Mouse (Mus musculus): ENCODE measurements around the gene Rras. TPM values are rescaled to one million over a fixed set of nuclear protein-coding genes. Genes with fewer than 3 reads are reported as not detected.

The Rras gene
- total and polyA plus RNA-seq, 2 experiments from 2014 or later: 4.2 to 13.1 TPM

- 0 out of 2 replicates have a peak overlapping the region, but pooled peaks have one; percentile 22 for H3K9ac ChIP-seq
- DNase-seq (no peak), ATAC-seq (peak; percentile 17; the same call in 1 of the 2 replicates)
- no peak for TF ChIP-seq CTCF (IDR thresholded peaks at IDR 0.05; ENCODE audit: low read depth)
- no peak overlapping the region for H3K4me3 ChIP-seq (ENCODE audit: low read depth, low read length)
- H3K9me3 ChIP-seq (ENCODE audit: low read length): no peaks in the 10 kb centered on the region
- no peak overlapping the region for H3K4me2 ChIP-seq (ENCODE audit: low read depth)
- peaks cover 41% of the 10 kb centered on the region for H3K36me3 ChIP-seq (ENCODE audit: insufficient read depth)
- H3K27ac ChIP-seq (ENCODE audit: low read depth, low read length): peak overlapping the region; percentile 9; the same call in 1 of the 2 replicates
- H3K4me1 ChIP-seq (ENCODE audit: insufficient read depth): no peaks in the 10 kb centered on the region
- H3K27me3 ChIP-seq (ENCODE audit: insufficient read depth, low read length): no peaks in the 10 kb centered on the region
- WGBS: 63% methylated on average over 8 of the region's 8 CpGs
Observed at GRCm38 (mm10) chr7:45025601-45026220, 8.0 kb downstream of the Rras start.

DNA sequence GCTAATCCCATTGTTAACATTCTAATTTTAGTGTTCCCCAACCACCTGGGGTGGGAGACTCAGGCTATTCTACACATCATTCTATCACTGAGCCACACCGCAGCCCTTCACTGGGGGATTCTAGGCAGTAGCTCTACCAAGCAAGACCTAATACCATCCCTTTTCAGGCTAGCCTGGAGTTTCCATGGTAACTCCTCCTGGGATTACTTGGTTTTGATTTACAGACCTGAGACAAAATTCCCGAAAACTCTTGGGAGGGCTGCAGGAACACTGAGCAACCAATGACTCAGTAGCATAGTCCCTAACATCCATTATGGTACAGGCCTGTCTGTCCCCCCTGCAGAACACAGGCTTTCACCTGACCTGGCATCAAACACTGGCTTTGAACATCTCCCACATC, 8.5 kb downstream of the Rras start:
- H3K36me3 ChIP-seq (ENCODE audit: insufficient read depth): peaks cover 46% of the 10 kb centered on the region
- no peak overlapping the region for H3K4me3 ChIP-seq (ENCODE audit: low read depth, low read length)
- no peak overlapping the region for H3K9ac ChIP-seq
- no peaks in the 10 kb centered on the region for H3K4me1 ChIP-seq (ENCODE audit: insufficient read depth)
- TF ChIP-seq CTCF (IDR thresholded peaks at IDR 0.05; ENCODE audit: low read depth): no peak
- H3K27ac ChIP-seq (ENCODE audit: low read depth, low read length): 0 out of 2 replicates have a peak overlapping the region, but pooled peaks have one; percentile 9
- peak; percentile 21 for ATAC-seq
- peak; percentile 11 for DNase-seq
- no peaks in the 10 kb centered on the region for H3K9me3 ChIP-seq (ENCODE audit: low read length)
- WGBS: 60% methylated on average over 2 of the region's 2 CpGs
- no peak overlapping the region for H3K4me2 ChIP-seq (ENCODE audit: low read depth)
- no peaks in the 10 kb centered on the region for H3K27me3 ChIP-seq (ENCODE audit: insufficient read depth, low read length)

DNA sequence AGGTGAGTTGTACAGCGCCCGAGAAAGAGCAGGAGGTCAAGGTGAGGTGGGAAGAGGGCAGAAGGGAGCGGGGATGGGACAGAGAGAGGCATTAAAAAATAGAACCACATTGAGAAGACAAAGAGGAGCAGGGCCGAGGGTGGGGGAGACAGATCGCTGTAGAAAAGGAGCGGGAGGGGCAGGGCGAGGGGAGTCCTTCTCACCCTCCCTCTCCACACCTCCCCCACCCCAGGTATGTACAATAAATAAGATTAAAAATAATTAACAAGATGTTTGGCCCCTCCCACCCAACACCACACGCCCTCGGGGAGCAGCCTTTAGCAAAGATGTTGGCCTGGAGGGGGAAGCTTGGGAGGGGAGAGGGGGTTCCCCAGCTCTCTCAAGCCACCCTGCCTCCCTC, 10.0 kb downstream of the Rras start:
- WGBS: 94% methylated on average over 9 of the region's 9 CpGs
- Histone ChIP-seq H3K36me3 (ENCODE audit: insufficient read depth) (peaks cover 61% of the 10 kb centered on the region), H3K9me3 (ENCODE audit: low read length) (no peaks in the 10 kb centered on the region), H3K4me1 (ENCODE audit: insufficient read depth) (no peaks in the 10 kb centered on the region), H3K4me3 (ENCODE audit: low read depth, low read length) (no peak overlapping the region), H3K4me2 (ENCODE audit: low read depth) (no peak overlapping the region), H3K27ac (ENCODE audit: low read depth, low read length) (no peak overlapping the region), H3K9ac (no peak overlapping the region), H3K27me3 (ENCODE audit: insufficient read depth, low read length) (no peaks in the 10 kb centered on the region)
- no peak for TF ChIP-seq CTCF (IDR thresholded peaks at IDR 0.05; ENCODE audit: low read depth)
- DNase-seq (no peak), ATAC-seq (no peak)

- Histone ChIP-seq H3K36me3 (ENCODE audit: insufficient read depth) (peaks cover 66% of the 10 kb centered on the region), H3K4me2 (ENCODE audit: low read depth) (no peak overlapping the region), H3K9me3 (ENCODE audit: low read length) (no peaks in the 10 kb centered on the region), H3K27ac (ENCODE audit: low read depth, low read length) (no peak overlapping the region), H3K9ac (no peak overlapping the region), H3K4me1 (ENCODE audit: insufficient read depth) (no peaks in the 10 kb centered on the region), H3K4me3 (ENCODE audit: low read depth, low read length) (no peak overlapping the region), H3K27me3 (ENCODE audit: insufficient read depth, low read length) (no peaks in the 10 kb centered on the region)
- 93% methylated on average over 11 of the region's 11 CpGs for WGBS
- no peak for DNase-seq
- TF ChIP-seq CTCF (IDR thresholded peaks at IDR 0.05; ENCODE audit: low read depth): no peak
- no peak for ATAC-seq
Observed at GRCm38 (mm10) chr7:45028351-45028750, 10.6 kb downstream of the Rras start.

GRCm38 (mm10) chr7:45029995-45030394, 12.2 kb downstream of the Rras start:
- Histone ChIP-seq H3K27me3 (ENCODE audit: insufficient read depth, low read length) (no peaks in the 10 kb centered on the region), H3K9ac (no peak overlapping the region), H3K9me3 (ENCODE audit: low read length) (no peaks in the 10 kb centered on the region), H3K27ac (ENCODE audit: low read depth, low read length) (no peak overlapping the region), H3K4me3 (ENCODE audit: low read depth, low read length) (no peak overlapping the region), H3K36me3 (ENCODE audit: insufficient read depth) (peaks cover 82% of the 10 kb centered on the region), H3K4me1 (ENCODE audit: insufficient read depth) (no peaks in the 10 kb centered on the region), H3K4me2 (ENCODE audit: low read depth) (no peak overlapping the region)
- TF ChIP-seq CTCF (IDR thresholded peaks at IDR 0.05; ENCODE audit: low read depth): no peak
- WGBS: 94% methylated on average over 6 of the region's 6 CpGs
- ATAC-seq (no peak), DNase-seq (no peak)

GRCm38 (mm10) chr7:45030857-45031256, 13.1 kb downstream of the Rras start:
- ATAC-seq: no peak
- WGBS: 98% methylated on average over 8 of the region's 8 CpGs
- Histone ChIP-seq H3K4me1 (ENCODE audit: insufficient read depth) (no peaks in the 10 kb centered on the region), H3K9me3 (ENCODE audit: low read length) (no peaks in the 10 kb centered on the region), H3K27ac (ENCODE audit: low read depth, low read length) (no peak overlapping the region), H3K4me3 (ENCODE audit: low read depth, low read length) (no peak overlapping the region), H3K27me3 (ENCODE audit: insufficient read depth, low read length) (no peaks in the 10 kb centered on the region), H3K36me3 (ENCODE audit: insufficient read depth) (peaks cover 91% of the 10 kb centered on the region), H3K9ac (no peak overlapping the region), H3K4me2 (ENCODE audit: low read depth) (no peak overlapping the region)
- no peak for DNase-seq
- TF ChIP-seq CTCF (IDR thresholded peaks at IDR 0.05; ENCODE audit: low read depth): no peak

DNA sequence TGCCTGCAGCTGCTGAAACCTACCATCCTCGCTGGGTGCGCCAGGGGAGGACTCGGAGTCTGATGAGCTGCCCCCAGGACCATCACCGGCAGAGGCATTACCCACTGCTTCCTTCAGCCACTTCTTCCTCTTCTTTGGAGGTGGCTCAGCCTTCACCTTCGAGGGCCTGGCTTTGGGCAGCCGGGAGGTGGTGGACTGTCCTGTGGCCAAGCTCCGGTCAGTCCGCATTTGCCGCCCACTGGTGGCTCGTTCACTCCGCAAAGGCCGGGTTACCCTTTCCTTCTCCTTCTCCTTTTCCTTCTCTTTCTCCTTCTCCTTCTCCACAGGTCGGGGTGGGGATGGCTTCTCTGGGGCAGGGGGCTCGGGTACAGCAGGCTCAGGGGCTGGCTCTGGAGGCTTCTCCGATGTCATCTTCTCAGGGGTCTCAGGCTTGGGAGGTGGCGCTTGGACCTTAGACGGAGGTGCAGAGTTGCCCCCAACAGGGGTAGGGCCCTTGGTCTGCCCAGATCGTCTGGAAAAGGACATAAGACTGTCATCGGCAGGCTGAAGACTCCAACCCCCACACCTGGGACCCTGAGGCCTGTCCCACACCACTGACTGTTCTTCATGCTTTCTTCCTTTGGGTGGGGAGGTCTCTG, 16.1 kb downstream of the Rras start:
- no peak overlapping the region for H3K27ac ChIP-seq (ENCODE audit: low read depth, low read length)
- H3K4me2 ChIP-seq (ENCODE audit: low read depth): no peak overlapping the region
- H3K4me1 ChIP-seq (ENCODE audit: insufficient read depth): no peaks in the 10 kb centered on the region
- WGBS: 97% methylated on average over 19 of the region's 19 CpGs
- no peak for ATAC-seq
- no peak overlapping the region for H3K9ac ChIP-seq
- no peak for DNase-seq
- no peaks in the 10 kb centered on the region for H3K9me3 ChIP-seq (ENCODE audit: low read length)
- no peak for TF ChIP-seq CTCF (IDR thresholded peaks at IDR 0.05; ENCODE audit: low read depth)
- H3K27me3 ChIP-seq (ENCODE audit: insufficient read depth, low read length): no peaks in the 10 kb centered on the region
- no peak overlapping the region for H3K4me3 ChIP-seq (ENCODE audit: low read depth, low read length)
- peaks cover 91% of the 10 kb centered on the region for H3K36me3 ChIP-seq (ENCODE audit: insufficient read depth)

Data from forebrain, postnatal 0 days (tissue).